Mouse (Mus musculus) layer of hippocampus, adult 2 months (tissue): ENCODE data around the gene Lta. TPM values are rescaled to one million over a fixed set of nuclear protein-coding genes. Genes with fewer than 3 reads are reported as not detected.
A peak's percentile ranks its signal among the peaks of the same experiment; 100 is the strongest.

ENCODE experiments used
- DNase-seq, 2 experiments: peaks; one replicate each; pipeline ENCODE4 v3.0.0; 2022; ENCODE audit warnings: low spot score in 2 of 2
- H3K27ac ChIP-seq: fragments of 200-600 bp; 2 replicates; pipeline ENCODE4 v1.8.1; 2022
- H3K4me3 ChIP-seq: fragments of 200-600 bp; 2 replicates; pipeline ENCODE4 v1.8.1; 2022; ENCODE audit warnings: mild to moderate bottlenecking
- CTCF ChIP-seq: fragments of 200-600 bp; conservative IDR thresholded peaks from 2 replicates; pipeline ENCODE4 v1.8.1; 2022; ENCODE audit warnings: antibody characterized with exemption, mild to moderate bottlenecking, moderate library complexity
- long read RNA-seq, 2 experiments: library from polyadenylated mRNA; stranded (forward); transcript quantifications; one replicate each; pipeline ENCODE4 v2.0.0; 2021; ENCODE audit warnings: borderline mapping rate in 2 of 2
- total RNA-seq, 2 experiments: library from RNA; stranded (reverse); gene quantifications; 2 replicates each; pipeline ENCODE4 v1.2.3; 2021

Gene Lta
- total RNA-seq: under 1 TPM; 0.54 to 0.59 TPM
- long read RNA-seq, experiment 1: 0 reads
- long read RNA-seq, experiment 2, partial matches to known transcripts: 0 of 1 reads
- long read RNA-seq, experiment 2, other reads (novel, unspliced or antisense): 1 of 1 reads

- H3K4me3 ChIP-seq: no peak within 1 kb of the TSS
These were observed at the start of gene Lta for GRCm38 (mm10) chr17:35204494-35205379. Gene Lta, minus strand, starts transcription at chr17:35205351.

DNA sequence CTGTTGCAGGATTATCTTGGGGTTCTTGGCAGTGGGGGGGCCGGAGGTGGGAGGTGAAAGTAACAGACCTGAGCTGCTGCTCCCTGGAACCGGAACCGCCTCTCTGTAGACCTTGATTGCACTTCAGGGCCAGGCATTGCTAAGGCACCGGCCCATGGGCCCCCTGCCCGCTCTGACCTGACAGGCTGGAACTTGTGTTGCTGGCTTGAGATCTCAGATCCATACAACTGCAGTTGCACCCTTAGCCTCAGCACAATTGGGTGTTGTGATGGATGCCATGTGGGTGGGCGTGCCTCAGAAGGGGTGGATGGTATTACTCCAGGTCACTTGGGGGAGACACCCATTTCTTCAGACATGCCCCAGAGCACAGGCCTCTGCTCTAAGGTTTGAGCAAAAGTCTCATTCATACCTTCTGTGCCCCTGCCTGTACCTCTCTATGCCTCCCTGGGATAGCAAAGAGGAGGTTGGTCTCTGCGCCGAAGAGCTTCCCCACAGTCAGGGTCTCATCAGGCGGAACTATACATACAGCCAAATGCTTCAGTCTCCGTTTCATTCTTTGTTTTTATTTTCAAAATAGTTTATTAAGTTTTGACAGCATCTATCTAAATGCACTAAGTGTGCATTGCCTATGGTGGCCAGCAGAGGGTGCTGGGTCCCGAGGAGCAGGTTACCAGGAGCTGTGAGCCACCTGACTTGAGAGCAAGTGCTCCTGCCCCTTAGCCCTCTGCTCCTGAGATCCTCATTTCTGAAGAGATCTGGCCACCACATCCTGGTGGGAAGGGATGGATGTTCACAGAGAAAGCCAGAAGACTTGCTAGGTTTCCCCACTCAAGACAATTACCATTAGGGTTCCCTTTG, 49.3 kb upstream of the Lta start:
- Histone ChIP-seq H3K4me3 (no peak overlapping the region), H3K27ac (no peak overlapping the region)
- TF ChIP-seq CTCF: peak; percentile 94
- peak in 1 of 2 experiments; percentile 48 for DNase-seq

More at GRCm38 (mm10) chr17:35204494-35205379, at the start of gene Lta:
- DNase-seq: no peak
- H3K27ac ChIP-seq: no peak within 1 kb of the TSS
- TF ChIP-seq CTCF: no peak

- DNase-seq: no peak
- Histone ChIP-seq H3K27ac (no peak overlapping the region), H3K4me3 (no peak overlapping the region)
- TF ChIP-seq CTCF: no peak
These were observed 48.3 kb upstream of the Lta start for GRCm38 (mm10) chr17:35253293-35254093.

DNA sequence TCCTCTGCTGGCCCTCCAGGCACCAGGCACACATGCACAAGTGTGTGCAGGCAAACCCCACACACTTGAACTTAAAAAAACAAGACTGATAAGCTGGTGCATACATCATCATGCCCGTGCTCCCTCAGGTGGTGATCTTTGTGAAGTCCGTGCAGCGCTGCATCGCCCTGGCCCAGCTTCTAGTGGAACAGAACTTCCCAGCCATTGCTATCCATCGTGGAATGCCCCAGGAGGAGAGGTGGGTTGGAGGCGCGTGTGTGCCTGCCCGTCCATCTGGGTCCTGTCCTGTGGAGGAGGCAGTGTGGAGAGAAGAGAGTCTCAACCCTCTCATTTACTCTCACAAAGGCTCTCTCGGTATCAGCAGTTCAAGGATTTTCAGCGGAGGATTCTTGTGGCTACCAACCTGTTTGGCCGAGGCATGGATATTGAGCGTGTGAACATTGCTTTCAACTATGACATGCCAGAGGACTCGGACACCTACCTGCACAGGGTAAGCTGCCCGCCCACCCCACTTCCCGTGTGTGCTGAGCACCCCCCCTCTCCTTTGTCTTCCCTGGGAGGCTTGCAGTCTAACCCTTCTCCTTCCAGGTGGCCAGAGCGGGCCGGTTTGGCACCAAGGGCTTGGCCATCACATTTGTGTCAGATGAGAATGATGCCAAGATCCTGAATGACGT, 47.6 kb upstream of the Lta start:
- Histone ChIP-seq H3K4me3 (no peak overlapping the region), H3K27ac (no peak overlapping the region)
- TF ChIP-seq CTCF: no peak
- DNase-seq: no peak

DNA sequence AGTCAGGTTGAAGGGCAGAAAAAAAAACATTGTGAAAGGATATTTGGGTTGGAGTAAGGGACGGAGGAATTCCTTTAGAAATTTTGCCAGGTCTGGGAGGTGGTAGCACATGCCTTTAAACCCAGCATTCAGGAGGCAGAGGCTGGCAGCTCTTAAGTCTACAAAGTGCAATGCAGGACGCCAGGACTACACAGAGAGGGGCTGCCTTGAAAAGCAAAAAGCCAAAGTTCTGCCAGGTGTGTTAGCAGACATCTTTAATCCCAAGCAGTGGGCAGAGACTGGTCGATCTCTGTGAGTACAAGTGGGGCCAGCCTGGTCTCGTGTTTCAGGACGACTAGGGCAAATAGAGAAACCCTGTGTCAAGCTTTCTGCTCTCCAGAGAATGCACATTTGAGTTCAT, 46.8 kb upstream of the Lta start:
- Histone ChIP-seq H3K4me3 (no peak overlapping the region), H3K27ac (no peak overlapping the region)
- DNase-seq: no peak
- no peak for TF ChIP-seq CTCF

DNA sequence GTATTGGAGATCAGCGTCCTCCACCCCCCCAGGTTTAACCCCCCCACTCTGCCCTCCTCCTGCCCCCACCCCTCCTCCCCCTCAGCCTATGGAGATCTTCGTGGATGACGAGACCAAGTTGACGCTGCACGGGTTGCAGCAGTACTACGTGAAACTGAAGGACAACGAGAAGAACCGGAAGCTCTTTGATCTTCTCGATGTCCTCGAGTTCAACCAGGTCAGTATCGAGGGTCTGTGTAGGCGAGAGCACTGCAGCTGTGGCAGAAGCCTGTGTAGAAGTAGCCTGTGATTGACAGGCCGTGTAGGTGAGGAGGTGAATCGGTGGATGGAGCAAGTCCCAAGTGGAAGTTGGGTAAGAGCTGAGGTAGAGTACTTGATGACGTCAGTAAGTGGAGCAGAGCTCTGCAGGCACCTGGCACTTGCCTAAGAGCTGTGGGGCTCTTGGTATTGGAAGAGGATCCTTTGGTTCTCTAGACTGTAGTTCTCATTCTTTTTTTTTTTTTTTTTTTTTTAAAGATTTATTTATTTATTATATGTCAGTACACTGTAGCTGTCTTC, 46.1 kb upstream of the Lta start:
- no peak overlapping the region for H3K27ac ChIP-seq
- DNase-seq: no peak
- no peak overlapping the region for H3K4me3 ChIP-seq
- TF ChIP-seq CTCF: no peak

DNA sequence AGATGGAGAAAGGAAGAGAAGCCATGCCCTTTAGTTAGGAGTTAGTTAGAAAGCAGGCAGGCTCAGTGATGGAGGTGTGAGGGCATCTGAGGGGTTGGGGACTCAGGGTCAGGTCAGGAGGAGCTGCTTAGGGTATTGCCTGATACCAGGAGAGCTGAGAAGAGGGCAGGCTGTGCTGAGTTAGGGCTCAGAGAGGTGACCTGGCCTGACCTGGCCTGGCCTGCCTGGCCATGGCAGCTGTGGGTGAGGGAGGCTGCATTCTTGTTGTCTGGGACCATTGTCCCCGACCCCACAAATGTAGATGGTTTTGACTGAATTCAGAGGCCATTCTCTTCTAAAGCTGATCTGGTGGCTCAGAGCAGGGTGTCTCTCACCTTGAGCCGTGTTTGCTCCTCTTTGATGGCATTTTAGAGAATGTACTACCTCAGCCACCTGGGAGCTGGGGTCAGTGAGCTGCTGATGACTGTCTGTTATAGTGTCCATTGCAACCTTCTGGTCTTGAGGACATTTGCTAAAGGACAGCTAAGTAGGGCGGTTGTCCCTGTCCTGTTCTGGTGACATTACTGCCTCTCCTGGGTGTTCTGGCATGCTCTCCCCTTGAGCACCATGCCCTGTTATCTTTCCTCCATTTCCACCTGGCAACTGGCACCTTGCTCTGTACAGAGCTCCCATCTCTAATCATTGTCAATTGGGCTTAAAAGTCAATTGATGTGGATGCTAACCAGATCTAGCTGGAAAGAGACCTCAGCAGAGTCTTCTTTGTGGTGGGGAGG, 45.4 kb upstream of the Lta start:
- Histone ChIP-seq H3K4me3 (no peak overlapping the region), H3K27ac (no peak overlapping the region)
- no peak for TF ChIP-seq CTCF
- DNase-seq: no peak

DNA sequence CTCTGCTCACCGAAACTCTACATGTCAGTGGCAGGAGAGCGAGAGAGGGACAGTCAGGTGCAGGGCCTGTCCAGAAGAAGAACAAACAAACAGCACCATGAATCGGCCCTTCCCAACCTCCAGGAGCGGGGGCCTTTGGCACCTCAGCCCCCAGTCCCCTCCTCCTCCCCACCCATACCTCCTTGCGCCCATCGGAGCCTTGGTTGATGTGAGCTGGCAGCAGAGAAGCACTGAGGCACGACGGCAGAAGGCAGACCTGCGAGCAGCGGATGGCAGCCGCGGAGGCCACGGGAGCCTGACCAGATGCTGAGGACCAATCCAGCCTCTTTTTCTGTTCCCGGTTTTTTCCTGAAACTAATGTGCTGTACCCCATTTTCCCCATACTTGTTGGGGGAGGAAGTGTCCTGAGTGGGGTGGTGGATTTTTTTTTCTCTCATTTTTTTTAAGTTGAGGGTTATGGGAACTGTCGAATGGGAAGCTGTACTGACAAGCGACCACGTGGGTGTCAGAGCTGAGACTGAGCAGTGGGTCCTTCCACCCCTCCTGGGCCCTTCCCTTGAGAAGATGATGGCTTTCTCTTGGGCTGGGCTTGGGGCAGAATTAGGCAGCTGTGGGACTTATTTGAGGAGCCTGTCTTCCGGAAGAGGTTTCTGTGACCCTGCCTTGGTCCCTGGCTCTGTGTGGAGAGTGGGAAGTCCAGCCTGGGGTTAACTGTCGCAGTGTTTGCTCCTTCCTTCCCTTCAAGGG, 44.5 kb upstream of the Lta start:
- no peak for DNase-seq
- no peak for TF ChIP-seq CTCF
- Histone ChIP-seq H3K4me3 (no peak overlapping the region), H3K27ac (no peak overlapping the region)

DNA sequence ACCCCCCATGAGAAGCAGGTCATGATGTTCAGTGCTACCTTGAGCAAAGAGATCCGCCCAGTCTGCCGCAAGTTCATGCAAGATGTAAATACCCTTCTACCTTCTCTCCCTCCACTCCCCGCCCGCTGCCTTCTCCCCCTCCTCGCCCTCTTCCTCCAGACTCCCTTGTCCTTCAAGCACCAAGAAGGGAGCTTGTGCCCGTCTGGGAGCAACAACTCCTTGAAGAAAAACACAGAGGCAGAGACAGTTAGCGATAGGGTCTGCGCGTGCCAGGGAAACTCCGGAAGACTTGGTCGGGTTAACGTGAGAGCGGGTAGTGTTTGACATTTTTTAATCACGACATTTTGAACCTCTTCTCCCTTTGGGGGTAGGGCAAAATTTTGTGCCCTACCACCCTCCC, 43.8 kb upstream of the Lta start:
- TF ChIP-seq CTCF: no peak
- no peak overlapping the region for H3K27ac ChIP-seq
- H3K4me3 ChIP-seq: no peak overlapping the region
- DNase-seq: no peak

GRCm38 (mm10) chr17:35247144-35247543, 42.0 kb upstream of the Lta start:
- H3K27ac ChIP-seq: no peak overlapping the region
- no peak overlapping the region for H3K4me3 ChIP-seq
- no peak for TF ChIP-seq CTCF
- DNase-seq: no peak
